Mouse (Mus musculus) neural tube, embryonic 15.5 days (tissue): Measurements from ENCODE around the gene Megf8. TPM values are rescaled to one million over a fixed set of nuclear protein-coding genes. Genes with fewer than 3 reads are reported as not detected.
A peak's percentile ranks its signal among the peaks of the same experiment; 100 is the strongest.

ENCODE experiments used
- ATAC-seq: fragments of 200-750 bp; cut with Nextera tagmentation; 2 replicates; pipeline ENCODE4 v1.8.0; 2017; ENCODE audit warnings: mild to moderate bottlenecking, moderate TSS enrichment, moderate library complexity; ENCODE audit not compliant: low FRiP score
- H3K27ac ChIP-seq: fragments of 300-500 bp; sonication (generic); replicated peaks from 2 replicates; pipeline ENCODE4 v1.5.1; 2015; ENCODE audit warnings: mild to moderate bottlenecking, inconsistent platforms
- H3K27me3 ChIP-seq: fragments of 300-500 bp; sonication (generic); replicated peaks from 2 replicates; pipeline ENCODE4 v1.6.1; 2015; ENCODE audit warnings: inconsistent platforms
- H3K36me3 ChIP-seq: fragments of 300-500 bp; sonication (generic); 2 replicates; pipeline ENCODE4 v1.6.1; 2015; ENCODE audit warnings: inconsistent platforms
- H3K4me1 ChIP-seq: fragments of 300-500 bp; sonication (generic); 2 replicates; pipeline ENCODE4 v1.6.1; 2015; ENCODE audit warnings: inconsistent platforms
- H3K4me2 ChIP-seq: fragments of 300-500 bp; sonication (generic); 2 replicates; pipeline ENCODE4 v1.6.1; 2015; ENCODE audit warnings: inconsistent platforms, mild to moderate bottlenecking, moderate library complexity
- H3K4me3 ChIP-seq: fragments of 300-500 bp; sonication (generic); replicated peaks from 2 replicates; pipeline ENCODE4 v1.5.1; 2015; ENCODE audit warnings: mild to moderate bottlenecking, inconsistent platforms
- H3K9ac ChIP-seq: fragments of 300-500 bp; sonication (generic); replicated peaks from 2 replicates; pipeline ENCODE4 v1.6.1; 2015; ENCODE audit warnings: mild to moderate bottlenecking, inconsistent platforms
- H3K9me3 ChIP-seq: fragments of 300-500 bp; sonication (generic); replicated peaks from 2 replicates; pipeline ENCODE4 v1.6.1; 2016; ENCODE audit warnings: inconsistent platforms
- WGBS: fragments of 180-500 bp; shearing (Covaris S2); methylation state at CpG from one replicate; pipeline ENCODE4 v1.1.7; 2015; ENCODE audit warnings: mixed read lengths; 5-methylcytosine and 5-hydroxymethylcytosine counted together
- polyA plus RNA-seq: library from polyadenylated mRNA; unstranded; fragments of >200 nt; fragmentation: Nextera tagmentation; extraction: Ambion mirVana; gene quantifications from 2 replicates; pipeline ENCODE4 v1.2.1, GENCODE M21; 2015

The Megf8 gene
- polyA plus RNA-seq, 1 experiment from 2014 or later, result 22.7 TPM

DNA sequence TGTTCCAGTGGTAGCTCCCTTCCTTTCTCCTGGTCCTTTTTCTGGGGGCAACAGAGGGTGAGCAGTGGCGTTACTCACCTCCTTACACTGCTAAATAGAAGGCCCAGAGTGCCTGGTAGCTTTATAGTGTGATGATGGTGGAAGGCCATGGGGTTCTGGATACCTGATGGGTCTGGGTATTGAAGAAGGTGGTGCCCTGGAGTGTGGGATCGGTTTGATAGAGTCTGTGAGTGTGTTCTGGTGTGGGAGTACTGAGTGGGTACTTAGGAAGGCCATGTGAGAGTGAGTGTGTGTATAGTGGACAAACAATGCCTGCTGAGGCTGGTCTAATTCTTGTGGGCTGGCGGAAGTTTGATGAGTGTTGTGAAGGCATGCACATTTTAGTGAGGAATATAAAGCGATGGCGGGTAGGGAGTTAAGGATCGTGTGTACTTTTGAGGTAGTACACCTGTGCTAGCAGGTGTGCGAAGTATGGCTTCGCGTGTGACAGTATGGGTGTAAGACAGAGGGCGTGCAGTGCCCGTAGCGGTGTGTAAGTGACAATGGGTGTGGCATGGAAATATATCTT lies 35.7 kb upstream of the Megf8 start:
- H3K9ac ChIP-seq, result peak overlapping the region; percentile 47
- ATAC-seq, result peak; percentile 2
- H3K36me3 ChIP-seq, result peaks cover 17% of the 10 kb centered on the region
- H3K4me2 ChIP-seq, result peak overlapping the region; percentile 78
- H3K27me3 ChIP-seq, result no peaks in the 10 kb centered on the region
- no peaks in the 10 kb centered on the region for H3K9me3 ChIP-seq
- peak overlapping the region; percentile 100 for H3K27ac ChIP-seq
- H3K4me3 ChIP-seq, result peak overlapping the region; percentile 67
- WGBS, result 21% methylated on average over 12 of the region's 12 CpGs
- peaks cover 67% of the 10 kb centered on the region for H3K4me1 ChIP-seq

- H3K27me3 ChIP-seq, result no peaks in the 10 kb centered on the region
- peak overlapping the region; percentile 70 for H3K9ac ChIP-seq
- peaks cover 24% of the 10 kb centered on the region for H3K36me3 ChIP-seq
- ATAC-seq, result peak; percentile 77
- peak overlapping the region; percentile 67 for H3K4me3 ChIP-seq
- WGBS, result 2% methylated on average over 58 of the region's 108 CpGs
- H3K9me3 ChIP-seq, result no peaks in the 10 kb centered on the region
- H3K4me2 ChIP-seq, result peak overlapping the region; percentile 78
- H3K27ac ChIP-seq, result peak overlapping the region; percentile 100
- H3K4me1 ChIP-seq, result peaks cover 62% of the 10 kb centered on the region
Observed at GRCm38 (mm10) chr7:25281734-25282601, 35.0 kb upstream of the Megf8 start.

DNA sequence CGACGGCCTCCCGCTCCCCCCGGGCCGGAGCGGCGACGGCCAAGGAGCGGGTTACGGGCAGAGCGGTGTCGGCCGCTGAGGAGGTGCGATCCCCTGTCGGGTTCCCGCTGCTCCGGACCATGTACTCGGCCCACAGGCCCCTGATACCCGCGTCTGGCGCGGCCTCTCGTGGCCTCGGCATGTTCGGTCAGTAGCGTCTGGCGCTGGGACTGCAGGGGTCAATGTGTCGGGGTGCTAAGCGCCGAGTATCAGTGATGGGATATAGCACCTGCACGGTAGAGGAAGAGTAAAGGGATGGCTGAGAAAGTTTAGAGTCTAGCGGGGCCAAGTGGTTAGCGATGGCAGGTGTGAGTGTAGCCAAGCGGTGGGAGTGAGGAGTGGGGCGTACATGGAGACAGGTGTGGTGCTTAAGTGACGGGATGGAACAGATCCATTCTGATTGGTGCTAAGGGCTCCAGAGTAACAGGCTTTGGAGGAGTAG lies 34.2 kb upstream of the Megf8 start:
- H3K4me1 ChIP-seq, result peaks cover 54% of the 10 kb centered on the region
- WGBS, result under 1% methylated on average over 33 of the region's 36 CpGs

GRCm38 (mm10) chr7:25283637-25284036 lies 33.3 kb upstream of the Megf8 start:
- Histone ChIP-seq H3K4me3 (peak overlapping the region; percentile 67), H3K9ac (peak overlapping the region; percentile 70), H3K27me3 (no peaks in the 10 kb centered on the region), H3K27ac (peak overlapping the region; percentile 100), H3K9me3 (no peaks in the 10 kb centered on the region), H3K4me2 (peak overlapping the region; percentile 78), H3K4me1 (peaks cover 50% of the 10 kb centered on the region), H3K36me3 (peaks cover 41% of the 10 kb centered on the region)
- ATAC-seq, result no peak
- 25% methylated on average over 5 of the region's 5 CpGs for WGBS

More for the DNA sequence above, 34.2 kb upstream of the Megf8 start:
- H3K9me3 ChIP-seq, result no peaks in the 10 kb centered on the region
- peak overlapping the region; percentile 78 for H3K4me2 ChIP-seq
- peak overlapping the region; percentile 70 for H3K9ac ChIP-seq
- peaks cover 32% of the 10 kb centered on the region for H3K36me3 ChIP-seq
- no peaks in the 10 kb centered on the region for H3K27me3 ChIP-seq
- H3K4me3 ChIP-seq, result peak overlapping the region; percentile 67
- 0 out of 2 replicates have a peak, but pooled peaks have one; percentile 2 for ATAC-seq
- peak overlapping the region; percentile 100 for H3K27ac ChIP-seq

- peaks cover 50% of the 10 kb centered on the region for H3K4me1 ChIP-seq
Observed at GRCm38 (mm10) chr7:25284171-25284570, 32.8 kb upstream of the Megf8 start.

DNA sequence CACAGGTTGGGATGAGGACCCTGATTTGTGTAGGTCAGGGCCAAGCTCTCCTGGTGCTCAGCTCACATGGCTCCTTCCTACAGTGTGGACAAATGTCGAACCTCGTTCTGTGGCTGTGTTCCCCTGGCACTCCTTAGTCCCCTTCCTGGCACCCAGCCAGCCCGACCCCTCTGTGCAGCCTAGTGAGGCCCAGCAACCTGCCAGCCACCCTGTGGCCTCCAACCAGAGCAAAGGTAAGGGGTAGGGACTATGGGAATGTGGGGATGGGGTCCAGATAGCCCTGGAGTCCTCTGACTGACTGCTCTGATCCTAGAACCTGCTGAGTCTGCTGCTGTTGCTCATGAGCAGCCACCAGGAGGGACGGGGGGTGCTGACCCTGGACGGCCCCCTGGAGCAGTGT lies 32.2 kb upstream of the Megf8 start:
- no peaks in the 10 kb centered on the region for H3K27me3 ChIP-seq
- H3K4me3 ChIP-seq, result peak overlapping the region; percentile 67; the same call in 1 of the 2 replicates
- H3K36me3 ChIP-seq, result peaks cover 52% of the 10 kb centered on the region
- peak overlapping the region; percentile 100; the same call in 1 of the 2 replicates for H3K27ac ChIP-seq
- 0 out of 2 replicates have a peak overlapping the region, but pooled peaks have one; percentile 70 for H3K9ac ChIP-seq
- peaks cover 46% of the 10 kb centered on the region for H3K4me1 ChIP-seq
- H3K4me2 ChIP-seq, result peak overlapping the region; percentile 78
- ATAC-seq, result no peak
- no peaks in the 10 kb centered on the region for H3K9me3 ChIP-seq
- WGBS, result 57% methylated on average over 5 of the region's 5 CpGs

More at GRCm38 (mm10) chr7:25284171-25284570, 32.8 kb upstream of the Megf8 start:
- H3K9ac ChIP-seq, result peak overlapping the region; percentile 70
- ATAC-seq, result no peak
- H3K36me3 ChIP-seq, result peaks cover 46% of the 10 kb centered on the region
- H3K4me2 ChIP-seq, result peak overlapping the region; percentile 78
- WGBS, result 65% methylated on average over 2 of the region's 2 CpGs
- H3K27me3 ChIP-seq, result no peaks in the 10 kb centered on the region
- no peaks in the 10 kb centered on the region for H3K9me3 ChIP-seq
- peak overlapping the region; percentile 100 for H3K27ac ChIP-seq
- peak overlapping the region; percentile 67 for H3K4me3 ChIP-seq

- Histone ChIP-seq H3K4me3 (no peak overlapping the region), H3K27ac (no peak overlapping the region), H3K9me3 (no peaks in the 10 kb centered on the region), H3K4me2 (no peak overlapping the region), H3K36me3 (peaks cover 61% of the 10 kb centered on the region), H3K4me1 (peaks cover 39% of the 10 kb centered on the region), H3K9ac (0 out of 2 replicates have a peak overlapping the region, but pooled peaks have one; percentile 7), H3K27me3 (no peaks in the 10 kb centered on the region)
- 81% methylated on average over 20 of the region's 20 CpGs for WGBS
- ATAC-seq, result no peak
Observed at GRCm38 (mm10) chr7:25285511-25286238, 31.3 kb upstream of the Megf8 start.

GRCm38 (mm10) chr7:25286989-25287388 lies 30.0 kb upstream of the Megf8 start:
- Histone ChIP-seq H3K27me3 (no peaks in the 10 kb centered on the region), H3K36me3 (peaks cover 74% of the 10 kb centered on the region), H3K9me3 (no peaks in the 10 kb centered on the region), H3K27ac (no peak overlapping the region), H3K4me1 (peaks cover 32% of the 10 kb centered on the region), H3K9ac (no peak overlapping the region), H3K4me2 (no peak overlapping the region), H3K4me3 (no peak overlapping the region)
- 83% methylated on average over 8 of the region's 8 CpGs for WGBS
- no peak for ATAC-seq

GRCm38 (mm10) chr7:25288011-25288410 lies 29.0 kb upstream of the Megf8 start:
- H3K27ac ChIP-seq, result no peak overlapping the region
- peaks cover 30% of the 10 kb centered on the region for H3K4me1 ChIP-seq
- ATAC-seq, result no peak
- no peak overlapping the region for H3K9ac ChIP-seq
- peaks cover 85% of the 10 kb centered on the region for H3K36me3 ChIP-seq
- no peaks in the 10 kb centered on the region for H3K9me3 ChIP-seq
- no peak overlapping the region for H3K4me3 ChIP-seq
- no peaks in the 10 kb centered on the region for H3K27me3 ChIP-seq
- 97% methylated on average over 12 of the region's 12 CpGs for WGBS
- no peak overlapping the region for H3K4me2 ChIP-seq

GRCm38 (mm10) chr7:25288721-25289120 lies 28.2 kb upstream of the Megf8 start:
- no peak for ATAC-seq
- peaks cover 92% of the 10 kb centered on the region for H3K36me3 ChIP-seq
- H3K4me2 ChIP-seq, result no peak overlapping the region
- peaks cover 29% of the 10 kb centered on the region for H3K4me1 ChIP-seq
- no peaks in the 10 kb centered on the region for H3K27me3 ChIP-seq
- H3K9me3 ChIP-seq, result no peaks in the 10 kb centered on the region
- H3K4me3 ChIP-seq, result no peak overlapping the region
- WGBS, result 95% methylated on average over 3 of the region's 3 CpGs
- no peak overlapping the region for H3K9ac ChIP-seq
- H3K27ac ChIP-seq, result no peak overlapping the region

- H3K27me3 ChIP-seq, result no peaks in the 10 kb centered on the region
Observed at GRCm38 (mm10) chr7:25289925-25290324, 27.0 kb upstream of the Megf8 start.

More at GRCm38 (mm10) chr7:25289925-25290324, 27.0 kb upstream of the Megf8 start:
- ATAC-seq, result no peak
- peaks cover 18% of the 10 kb centered on the region for H3K4me1 ChIP-seq
- peaks cover 100% of the 10 kb centered on the region for H3K36me3 ChIP-seq
- H3K27ac ChIP-seq, result no peak overlapping the region
- no peaks in the 10 kb centered on the region for H3K9me3 ChIP-seq
- no peak overlapping the region for H3K4me2 ChIP-seq
- H3K9ac ChIP-seq, result no peak overlapping the region
- 98% methylated on average over 3 of the region's 3 CpGs for WGBS
- H3K4me3 ChIP-seq, result no peak overlapping the region
